Mouse (Mus musculus) ES-Bruce4 (cell line): Measurements from ENCODE around the gene Cfap43.

Source experiments
- CTCF ChIP-seq: IDR thresholded peaks from one replicate; pipeline ENCODE4 v1.8.1; 2011; ENCODE audit warnings: low read depth, low read length
- EP300 ChIP-seq: IDR thresholded peaks from 2 replicates; pipeline ENCODE4 v1.6.1; 2011; ENCODE audit warnings: low read depth, low read length; ENCODE audit not compliant: insufficient read depth
- POLR2A ChIP-seq: IDR thresholded peaks from one replicate; pipeline ENCODE4 v1.8.1; 2011; ENCODE audit warnings: low read length; ENCODE audit not compliant: insufficient read depth

DNA sequence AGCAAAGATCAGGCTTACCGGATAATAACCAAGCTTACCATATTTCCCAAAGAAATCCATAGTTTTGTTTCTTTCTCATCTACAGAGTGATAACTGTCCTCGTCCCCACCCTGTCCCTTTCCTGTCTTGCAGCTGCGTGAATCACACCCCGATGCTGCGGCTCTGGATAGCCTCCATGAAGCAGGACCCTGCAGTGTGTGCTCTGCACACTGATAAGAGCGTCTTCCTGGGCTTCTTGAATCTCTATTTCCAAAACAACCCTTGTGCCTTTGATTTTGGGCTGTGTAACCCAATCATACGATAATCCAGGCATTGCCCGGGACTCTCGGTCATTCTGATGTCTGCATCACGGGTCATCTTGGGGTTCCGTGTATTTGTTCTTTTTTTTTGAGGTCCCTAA, 33.2 kb downstream of the Cfap43 start:
- no peak for TF ChIP-seq CTCF
- TF ChIP-seq POLR2A, result no peak
- no peak for TF ChIP-seq EP300
